Mouse (Mus musculus): ENCODE measurements around the gene Npat.

Gene Npat

DNA sequence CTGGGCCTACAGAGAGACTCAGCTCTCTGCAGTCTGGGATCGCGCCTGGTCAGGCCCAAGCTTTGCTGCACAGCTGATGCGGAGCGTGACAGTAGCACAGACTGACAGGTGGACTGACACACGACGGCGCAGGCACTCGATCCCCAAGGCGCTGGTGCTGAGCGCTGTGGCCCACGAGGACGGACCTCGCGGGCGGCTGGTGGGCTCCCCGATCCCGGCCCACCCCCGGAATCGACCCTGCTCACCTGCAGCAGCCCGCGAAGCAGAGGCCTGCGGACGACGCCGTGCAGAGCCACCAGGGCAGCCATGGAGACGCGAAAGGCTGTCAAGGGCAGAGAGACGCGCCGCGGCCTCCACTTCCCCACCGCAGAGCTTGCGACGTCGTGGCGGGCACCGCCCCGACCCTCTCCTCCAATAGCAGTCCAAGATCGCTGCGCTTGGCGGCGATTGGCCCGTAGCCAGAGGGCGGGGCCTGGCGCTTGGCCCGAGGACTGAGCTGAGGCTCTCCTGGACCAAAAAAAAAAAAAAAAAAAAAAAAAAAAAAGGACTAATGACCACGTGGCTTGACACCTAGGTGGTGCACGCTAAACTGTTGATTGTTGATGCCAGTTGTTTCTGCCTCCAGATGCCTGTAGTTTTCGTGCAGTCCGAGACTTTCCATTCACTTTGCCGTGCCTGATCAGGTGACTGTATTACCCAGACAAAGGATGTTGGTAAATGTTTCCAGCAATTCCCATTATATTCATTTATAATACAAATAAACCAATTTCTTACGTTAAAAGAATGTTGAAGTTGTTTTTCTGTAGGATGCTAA lies 73.3 kb downstream of the Npat start, which contains the start of gene Acat1:
Gene Acat1, minus strand, starts transcription at position 415 of the 814 bp plus-strand sequence.
- peak; percentile 97 to 98 for DNase-seq

DNA sequence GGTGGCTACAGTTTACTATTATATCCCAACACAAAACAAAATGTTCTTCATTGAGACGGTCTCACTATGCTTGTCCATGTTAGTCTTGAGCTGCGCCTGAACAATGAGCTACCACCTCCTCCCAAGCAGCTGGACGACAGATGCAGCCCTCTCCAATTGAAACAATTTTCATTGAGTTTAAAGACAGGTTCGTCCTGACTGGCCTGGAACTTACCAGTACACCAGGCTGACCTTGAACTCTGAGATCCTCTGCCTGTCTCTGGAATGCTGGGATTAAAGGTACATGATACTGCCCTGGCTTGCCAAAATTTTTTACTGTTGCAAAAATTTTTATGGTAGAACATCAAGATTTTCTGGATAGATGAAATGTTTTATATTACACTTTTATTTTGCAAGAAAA lies 77.4 kb downstream of the Npat start:
- DNase-seq, result no peak

DNA sequence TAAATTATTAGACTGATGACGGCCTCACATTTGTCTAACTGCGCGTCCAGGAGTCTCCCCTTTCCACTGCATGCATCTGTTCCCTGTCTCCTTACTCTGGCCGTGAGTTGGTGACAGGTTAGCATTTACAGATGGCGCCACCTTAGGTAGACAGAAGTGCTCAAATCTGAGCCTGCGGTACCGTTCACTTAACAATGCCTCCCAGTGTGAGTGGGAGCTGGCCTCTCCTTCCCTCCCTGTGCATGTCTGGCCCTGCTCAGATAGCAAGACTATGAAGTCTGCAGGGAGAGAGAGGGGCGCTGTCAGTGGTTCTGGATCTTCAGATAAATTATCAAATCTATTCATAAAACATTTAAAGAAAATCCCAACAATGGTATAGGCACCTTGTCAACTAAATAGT lies 78.4 kb downstream of the Npat start:
- DNase-seq, result no peak
